Mouse (Mus musculus) spleen, postnatal 36 days (tissue): Measurements from ENCODE around the gene Mrpl58.

ENCODE experiments used
- DNase-seq, 2 experiments: peaks; one replicate each; pipeline ENCODE4 v3.0.0; 2022; ENCODE audit warnings: low spot score in 2 of 2, mixed read lengths in 1 of 2

Mrpl58 gene

DNA sequence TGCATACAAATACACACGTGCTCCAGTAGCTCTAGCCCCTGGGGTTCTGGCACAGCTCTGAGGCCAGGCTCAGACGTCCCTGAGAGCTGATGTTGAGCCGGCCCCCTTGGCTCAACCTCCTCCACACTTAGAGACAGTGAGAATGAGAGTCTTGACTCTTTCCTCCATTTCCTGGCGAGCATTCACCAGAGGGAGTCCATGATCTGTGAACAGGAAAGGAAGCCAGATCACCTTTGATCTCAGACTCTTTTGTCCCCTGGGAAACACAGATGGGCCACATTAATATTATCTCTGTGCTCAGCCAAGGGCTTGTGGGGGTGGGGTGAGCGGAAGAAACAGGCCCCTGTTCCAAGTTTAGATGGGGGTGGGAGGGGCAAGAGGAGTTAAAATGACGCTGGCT is 53.9 kb downstream of the Mrpl58 start:
- DNase-seq: no peak

GRCm38 (mm10) chr11:115460976-115461375 is 57.4 kb downstream of the Mrpl58 start:
- no peak for DNase-seq

DNA sequence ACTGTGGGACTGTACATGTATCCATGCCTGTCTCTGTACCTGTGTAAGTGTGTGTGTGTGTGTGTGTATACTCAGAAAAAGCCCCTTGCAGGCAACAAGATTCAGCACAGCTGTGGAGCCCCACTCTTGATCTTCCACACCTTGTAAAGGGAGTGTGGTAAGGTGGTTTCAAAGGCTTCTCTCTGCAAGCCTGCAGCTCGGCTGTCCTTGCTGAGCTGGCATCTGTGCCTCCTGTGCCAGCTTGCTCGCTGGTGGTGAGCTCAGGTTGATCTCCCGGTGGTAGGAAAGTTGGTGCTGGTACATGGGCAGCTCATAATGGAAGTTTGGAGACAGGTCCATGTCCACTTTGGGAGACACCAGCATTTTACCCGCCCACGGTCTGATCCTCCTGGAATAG is 58.3 kb downstream of the Mrpl58 start:
- DNase-seq: no peak
